Mouse (Mus musculus) cerebellum, postnatal 14 days (tissue): ENCODE measurements at regions not wholly inside any gene's neighbourhood (a gene's known extent, or its start where the extent isn't known, plus 50 kb on each side); places are given as distances from the start of the nearest gene placed in this dataset.

Source experiments
- DNase-seq, 2 experiments: peaks; one replicate each; pipeline ENCODE4 v3.0.0; 2021; ENCODE audit warnings: mixed read lengths in 2 of 2

DNA sequence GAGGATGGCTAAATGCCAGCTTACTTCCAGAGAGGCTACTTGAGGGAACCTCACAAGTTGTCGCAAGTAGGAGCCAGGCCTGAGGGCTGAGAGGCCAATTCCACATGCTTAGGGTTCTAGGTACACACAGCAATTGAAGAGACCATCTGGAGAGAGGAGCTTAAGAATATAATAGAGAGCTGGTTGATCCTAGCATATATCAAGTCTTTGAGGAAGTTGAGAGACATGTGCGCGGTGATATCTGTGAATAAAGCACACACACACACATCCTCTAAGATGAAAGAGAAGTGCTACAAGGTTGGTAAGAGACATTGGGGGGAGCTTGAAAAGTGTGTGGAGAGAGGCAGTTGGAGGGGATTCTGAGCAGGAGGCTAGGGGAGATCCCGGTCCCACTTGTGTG, 189.5 kb downstream of the Zfp462 start:
- no peak for DNase-seq

DNA sequence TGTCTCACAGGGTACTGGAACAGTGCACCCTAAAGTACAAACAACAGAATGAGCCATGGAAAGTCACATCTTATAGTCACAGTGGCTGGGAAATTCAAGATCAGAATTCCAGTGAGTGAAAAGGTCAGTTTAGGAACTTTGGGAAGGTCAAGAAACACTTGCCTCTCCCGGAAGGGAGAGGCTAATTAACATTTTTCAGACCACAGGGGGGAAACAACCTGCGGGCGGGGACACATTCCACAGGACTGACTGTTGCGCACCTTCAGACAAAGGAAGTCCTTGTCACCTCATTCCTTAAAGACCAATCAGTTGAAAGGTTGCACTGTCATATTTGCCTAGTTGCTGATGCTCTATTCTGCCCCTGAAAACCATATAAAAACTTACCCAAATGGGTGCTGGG, 189.9 kb downstream of the Zfp462 start:
- no peak for DNase-seq

DNA sequence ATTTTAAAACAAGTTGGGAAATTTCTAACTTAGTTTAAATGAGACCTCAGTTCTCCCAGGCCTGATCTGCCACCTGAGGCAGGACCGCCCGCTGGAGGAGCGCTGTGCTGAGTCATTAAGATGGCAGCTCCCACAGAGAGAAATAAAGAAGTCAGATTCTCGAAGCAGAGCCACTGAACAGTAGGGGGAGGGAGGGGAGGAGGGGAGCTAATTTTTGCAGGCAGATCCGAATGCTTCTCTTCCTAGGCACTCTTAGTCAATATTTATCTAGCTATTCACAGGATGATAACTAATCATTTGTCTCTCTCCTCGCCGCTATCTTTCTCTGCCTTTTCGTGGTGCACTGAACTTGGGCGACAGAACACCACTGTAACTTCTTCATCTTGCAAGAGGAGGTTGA, 191.4 kb downstream of the Zfp462 start:
- DNase-seq, result no peak

DNA sequence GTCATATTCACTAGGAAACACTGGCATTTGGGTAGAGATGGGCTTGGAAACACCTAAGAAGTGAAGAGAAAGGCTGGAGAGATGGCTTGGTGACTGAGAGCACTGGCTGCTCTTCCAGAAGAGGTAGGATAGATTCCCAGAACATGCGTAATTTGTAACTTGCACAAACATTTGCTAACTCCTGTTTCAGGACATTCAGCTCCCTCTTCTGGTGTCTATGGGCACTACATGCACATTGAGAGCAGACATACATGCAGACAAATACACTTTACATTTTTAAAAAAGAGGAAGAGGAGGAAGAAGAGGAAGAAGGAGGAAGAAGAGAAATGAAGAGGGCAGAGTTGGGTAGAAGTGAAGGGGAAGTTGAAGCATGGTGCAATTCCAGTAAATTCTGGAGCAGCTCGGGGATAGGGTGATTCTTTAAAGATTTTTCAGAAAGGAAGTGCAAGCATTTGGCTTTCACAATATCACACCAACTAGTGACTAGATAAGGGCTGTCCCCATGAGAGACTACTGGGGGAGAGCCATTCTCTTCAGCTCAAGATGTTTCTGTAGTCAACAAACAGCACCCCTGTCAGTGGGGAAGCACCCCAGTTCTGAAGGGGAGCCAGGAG, 193.0 kb downstream of the Zfp462 start:
- DNase-seq, result no peak

DNA sequence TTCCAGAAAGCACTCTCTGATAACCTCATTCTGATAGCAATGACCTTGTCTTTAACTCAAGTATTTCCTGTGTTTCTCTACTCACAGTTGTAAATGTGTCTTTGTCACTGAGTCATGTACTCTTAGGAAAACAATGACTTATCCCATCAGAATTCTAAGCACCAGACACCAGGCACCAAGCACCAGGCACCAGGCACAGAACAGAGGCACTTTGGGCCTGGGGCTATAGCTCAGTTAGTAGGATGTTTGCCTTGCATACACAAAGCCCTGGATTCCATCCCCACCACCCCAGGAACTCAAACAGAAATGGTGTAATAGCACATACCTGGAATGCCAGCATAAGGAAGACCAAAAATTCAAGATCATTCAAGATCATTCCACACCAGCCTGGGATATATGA, 196.5 kb downstream of the Zfp462 start:
- no peak for DNase-seq

DNA sequence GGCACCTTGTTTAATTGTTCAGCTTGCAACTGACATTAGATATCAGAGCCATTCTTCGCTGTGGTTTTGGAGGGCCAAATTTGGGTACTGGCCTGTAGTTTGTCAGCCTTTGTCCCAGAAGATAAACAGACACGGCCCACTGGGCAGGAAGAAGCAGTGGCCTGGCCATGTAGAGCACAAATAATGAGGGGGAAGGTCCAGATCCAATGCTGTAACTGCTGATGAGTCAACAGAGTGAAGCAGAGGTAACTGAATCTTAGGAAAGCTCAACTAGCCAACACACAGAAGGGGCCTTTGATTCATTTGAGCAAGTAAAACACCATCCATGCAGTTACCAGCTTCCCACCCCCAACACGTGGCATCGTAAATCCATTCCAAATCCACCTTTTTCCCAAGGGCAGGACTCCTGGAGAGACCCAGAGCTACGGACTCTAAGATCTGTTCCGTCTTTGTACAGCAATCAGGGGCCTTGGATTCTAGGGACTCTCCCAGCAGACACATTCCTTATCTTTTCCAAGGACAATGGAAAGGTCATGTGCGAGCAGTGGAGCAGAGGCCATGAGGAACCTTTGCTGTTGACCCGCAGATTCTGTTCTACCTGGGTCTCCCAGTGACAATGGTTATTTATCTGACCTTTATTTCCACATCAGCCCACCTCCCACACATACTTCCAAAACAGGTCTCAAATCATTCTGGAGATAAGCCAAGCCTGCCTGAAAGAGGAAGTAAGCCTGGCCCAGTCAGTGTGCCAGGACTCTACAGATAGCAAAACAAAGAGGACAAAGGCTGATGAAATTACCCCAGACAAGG, 197.3 kb downstream of the Zfp462 start:
- no peak for DNase-seq

DNA sequence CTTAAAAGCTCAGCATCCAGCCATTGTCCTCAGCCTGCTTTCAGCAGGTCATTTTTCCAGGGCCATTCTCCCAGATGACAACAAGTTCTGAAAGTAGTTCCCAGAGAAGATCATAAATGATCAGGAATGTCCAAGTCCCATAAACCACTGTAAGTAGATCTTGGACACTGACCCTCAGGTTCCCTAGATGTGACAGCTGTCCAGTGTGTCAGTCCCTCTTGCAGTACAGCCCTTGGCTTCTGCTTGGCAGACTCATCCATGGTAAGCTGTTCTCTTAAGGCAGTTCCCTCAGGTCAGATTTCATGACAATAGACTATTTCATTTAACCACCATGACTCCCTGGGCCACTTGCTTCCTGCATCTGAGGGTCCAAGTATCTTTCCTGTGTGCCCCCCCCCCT, 198.6 kb downstream of the Zfp462 start:
- no peak for DNase-seq

DNA sequence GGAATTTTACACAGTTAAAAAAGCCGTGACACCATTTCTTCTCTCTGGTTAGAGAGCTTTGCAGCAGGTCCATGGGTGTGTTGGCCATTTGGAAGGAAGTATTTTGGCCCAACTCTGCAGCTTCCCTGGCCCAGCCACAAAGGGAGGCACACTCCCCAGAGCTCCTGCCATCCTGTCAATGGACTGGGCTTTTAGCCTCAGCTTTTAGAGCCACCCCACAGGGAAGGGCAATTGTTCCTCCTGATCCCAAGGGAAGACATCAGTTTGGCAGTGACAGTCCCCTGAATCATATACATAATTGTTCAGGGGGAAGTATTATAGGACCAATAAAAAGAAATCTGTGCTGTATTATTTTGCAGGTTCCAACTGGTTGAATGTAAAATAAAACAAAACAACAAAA, 200.1 kb downstream of the Zfp462 start:
- DNase-seq, result peak in 1 of 2 experiments; percentile 27

DNA sequence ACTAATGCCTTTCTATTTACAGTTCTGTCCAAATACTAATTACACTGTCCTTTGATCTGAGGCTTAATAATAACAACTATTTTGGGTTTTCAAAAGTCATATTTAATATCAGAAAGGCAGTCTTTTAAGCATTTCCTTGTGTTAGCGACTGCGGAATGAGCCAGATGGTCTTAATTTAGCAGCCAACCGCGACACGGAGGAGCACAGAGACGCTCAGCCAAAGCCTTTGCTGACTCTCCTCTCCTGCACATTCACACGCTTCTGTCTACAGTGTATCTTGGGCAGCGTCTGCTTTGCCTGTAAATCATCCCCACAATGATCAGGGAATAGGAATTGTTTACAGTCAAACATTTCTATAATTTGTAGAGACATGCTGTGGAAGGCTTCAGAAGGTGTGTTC, 201.1 kb downstream of the Zfp462 start:
- peak; percentile 45 to 69 for DNase-seq

DNA sequence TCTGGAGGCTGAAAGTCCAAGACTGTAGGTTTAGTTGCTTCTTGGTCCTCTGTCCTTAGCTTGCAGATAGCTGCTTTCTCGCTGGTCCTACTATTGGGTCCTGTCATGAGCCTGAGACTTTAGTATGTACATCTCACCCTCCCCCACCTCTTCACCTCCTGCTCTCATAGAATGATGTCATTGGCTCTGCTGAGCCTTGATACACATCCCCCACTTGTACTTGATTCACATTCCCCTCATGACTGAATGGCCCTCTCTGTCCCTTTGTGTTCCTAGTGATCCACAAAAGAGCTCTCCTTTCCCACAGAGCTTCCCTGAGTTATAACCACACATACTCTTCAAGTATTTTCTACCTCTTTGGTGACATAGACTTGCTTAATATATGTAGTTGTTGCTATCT, 201.5 kb upstream of the Rad23b start:
- DNase-seq, result no peak

DNA sequence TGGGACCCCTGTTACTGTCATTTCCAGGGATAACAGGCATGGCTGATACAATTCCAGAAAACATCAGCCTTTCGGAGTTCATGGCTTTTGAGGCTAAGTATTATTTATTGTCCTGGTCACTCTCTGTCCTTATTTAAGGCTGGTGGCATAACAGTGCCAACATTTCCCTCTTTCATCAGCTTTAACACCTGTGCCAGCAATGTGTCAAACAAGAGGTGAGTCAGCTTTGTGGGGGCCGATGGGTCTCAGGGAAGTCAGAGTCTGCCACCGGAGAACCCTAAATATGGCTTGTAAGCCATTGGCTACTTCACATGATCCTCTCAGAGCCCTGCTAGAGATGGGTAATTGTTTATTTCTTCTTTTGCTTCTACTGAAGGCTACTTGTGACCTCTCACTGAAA, 195.3 kb upstream of the Rad23b start:
- no peak for DNase-seq

DNA sequence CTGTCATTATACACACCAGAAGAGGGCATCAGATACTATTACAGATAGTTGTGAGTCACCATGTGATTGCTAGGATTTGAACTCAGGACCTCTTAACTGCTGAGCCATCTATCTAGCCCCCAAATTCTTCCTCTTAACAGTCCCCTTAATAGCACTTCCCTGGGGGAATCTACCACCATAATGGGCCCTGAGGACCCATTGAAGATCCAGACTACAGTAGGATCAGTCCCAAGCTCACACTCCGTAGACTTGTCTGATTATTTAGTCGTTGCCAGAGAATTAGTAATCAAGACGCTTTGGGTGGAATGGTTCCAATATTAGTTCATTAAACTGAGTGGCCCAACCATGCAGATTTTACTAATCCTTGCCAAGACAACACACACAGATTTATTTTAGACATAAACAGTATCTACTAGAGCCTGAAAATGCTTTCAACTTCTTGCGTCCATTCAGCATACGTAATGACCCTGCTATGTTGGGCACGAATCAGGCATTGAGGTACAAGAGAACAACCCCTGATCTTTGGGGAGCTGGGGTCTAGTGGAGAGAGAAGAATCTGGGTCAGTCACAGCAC, 191.6 kb upstream of the Rad23b start:
- no peak for DNase-seq

DNA sequence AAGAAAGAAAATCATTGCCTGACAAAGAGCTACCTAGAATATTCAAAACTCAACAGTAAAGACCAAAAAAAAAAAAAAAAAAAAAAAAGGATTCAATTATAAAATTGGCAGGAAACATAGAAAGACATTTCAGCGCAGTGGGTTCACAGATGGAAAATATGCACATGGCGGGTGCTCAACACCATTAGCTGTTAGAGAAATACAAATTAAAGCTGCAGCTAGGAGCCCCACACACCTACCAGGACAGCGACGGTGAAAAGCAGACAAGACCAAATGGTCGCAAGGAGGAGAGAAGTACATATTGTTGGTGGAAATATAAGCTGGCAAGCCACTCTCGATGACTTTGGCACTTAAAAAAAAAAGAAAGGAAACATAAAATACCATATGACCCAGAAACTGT, 183.6 kb upstream of the Rad23b start:
- DNase-seq, result no peak

DNA sequence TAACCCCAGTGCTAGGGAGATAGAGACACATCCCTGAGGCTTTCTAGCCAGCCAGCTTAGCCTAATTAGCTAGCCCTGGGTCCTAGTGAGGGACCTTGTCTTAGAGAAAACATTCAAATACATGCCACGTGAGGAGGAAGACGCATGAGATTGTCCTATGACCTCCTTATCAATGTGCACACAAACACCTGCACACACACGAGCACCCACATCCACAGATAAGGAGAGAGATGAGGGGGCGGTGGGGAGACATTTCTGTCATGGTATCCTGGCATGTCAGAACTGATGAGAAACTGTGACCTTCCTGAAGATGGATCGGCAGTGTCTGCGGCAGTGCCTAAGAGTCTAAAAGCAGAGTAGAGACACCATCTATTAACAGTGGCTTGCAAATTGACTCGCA, 180.8 kb upstream of the Rad23b start:
- no peak for DNase-seq

DNA sequence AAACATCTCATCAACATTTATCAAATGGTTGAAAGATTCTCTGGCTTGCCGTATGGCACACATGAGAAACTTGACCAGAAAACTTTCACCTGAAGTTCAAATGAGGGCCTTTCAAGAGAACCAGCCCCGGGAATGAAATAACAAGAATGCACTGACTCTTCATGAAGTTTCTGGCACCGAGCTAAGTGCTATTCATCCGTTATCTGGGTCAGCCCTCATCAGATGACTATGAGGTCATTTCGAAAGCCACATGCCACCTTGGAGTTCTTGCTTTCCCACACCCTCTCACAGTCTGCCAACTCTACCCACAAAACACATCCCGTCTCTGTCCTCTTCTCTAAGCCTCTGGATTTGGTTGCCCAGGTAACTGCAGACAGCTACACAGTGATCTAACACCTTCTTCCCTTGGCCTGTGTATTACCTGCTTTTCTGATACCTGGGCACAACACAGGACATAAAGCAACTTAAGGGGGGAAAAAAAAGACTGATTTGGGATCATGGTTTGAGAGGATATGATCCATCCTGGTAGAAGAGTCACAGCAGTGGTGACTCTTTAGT, 177.4 kb upstream of the Rad23b start:
- DNase-seq, result peak in 1 of 2 experiments; percentile 23

DNA sequence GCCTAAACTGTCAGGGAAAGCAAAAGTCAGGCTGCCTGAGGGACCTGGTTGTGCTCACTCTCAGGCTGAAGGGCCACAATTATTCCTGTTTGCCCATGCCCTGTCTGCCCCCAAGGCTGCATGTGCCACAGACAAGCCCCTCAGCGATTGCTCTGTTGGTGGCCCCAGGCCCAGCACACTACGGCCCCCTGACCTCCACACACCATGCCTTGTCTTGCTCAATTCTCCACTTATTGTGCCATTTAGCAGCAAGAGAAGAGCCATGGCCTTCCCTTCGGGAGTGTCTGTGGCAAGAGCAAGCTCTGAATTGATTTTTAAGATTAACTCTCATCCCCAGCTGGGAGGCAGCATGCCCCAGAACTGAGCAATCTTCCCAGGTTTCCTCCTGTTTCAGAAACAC, 173.8 kb upstream of the Rad23b start:
- DNase-seq, result no peak

DNA sequence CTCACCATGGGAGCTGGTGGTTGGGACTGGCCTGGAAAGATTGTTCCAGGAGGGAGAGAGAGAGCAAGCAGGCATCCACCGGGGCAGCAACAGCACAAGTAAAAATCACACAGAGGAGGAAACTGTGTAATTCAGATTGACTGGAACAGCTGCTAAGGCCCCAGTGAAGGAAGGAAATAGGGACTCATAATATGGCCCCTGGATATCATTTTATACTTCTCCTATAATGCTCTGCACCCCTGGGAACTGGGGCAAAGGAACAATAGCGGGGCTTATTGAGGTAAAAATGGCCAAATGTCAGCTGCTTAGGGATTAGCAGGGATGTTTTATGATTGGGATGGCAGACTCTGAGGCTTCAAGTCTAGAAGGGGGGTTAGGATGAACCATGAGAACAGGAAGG, 170.4 kb upstream of the Rad23b start:
- DNase-seq, result no peak

DNA sequence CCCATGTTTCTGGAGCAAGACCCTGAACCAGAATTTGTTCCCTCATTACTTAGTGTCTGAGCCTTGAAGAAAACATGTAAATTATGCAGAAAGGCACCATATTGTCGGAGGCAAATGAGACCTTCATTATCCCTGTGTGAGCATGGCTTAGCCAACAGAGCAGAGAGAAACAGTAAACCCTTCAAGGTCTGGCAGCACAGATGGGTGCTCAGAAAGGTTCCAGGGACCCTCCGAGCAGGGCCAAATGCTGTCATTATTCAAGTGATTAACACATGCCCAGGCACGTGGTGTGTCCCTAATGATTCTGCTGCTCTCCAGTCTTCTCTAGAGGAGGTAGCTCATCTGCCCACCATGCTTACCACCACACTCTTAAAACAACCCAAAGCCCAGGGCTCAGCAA, 166.3 kb upstream of the Rad23b start:
- DNase-seq, result peak; percentile 35 to 56

DNA sequence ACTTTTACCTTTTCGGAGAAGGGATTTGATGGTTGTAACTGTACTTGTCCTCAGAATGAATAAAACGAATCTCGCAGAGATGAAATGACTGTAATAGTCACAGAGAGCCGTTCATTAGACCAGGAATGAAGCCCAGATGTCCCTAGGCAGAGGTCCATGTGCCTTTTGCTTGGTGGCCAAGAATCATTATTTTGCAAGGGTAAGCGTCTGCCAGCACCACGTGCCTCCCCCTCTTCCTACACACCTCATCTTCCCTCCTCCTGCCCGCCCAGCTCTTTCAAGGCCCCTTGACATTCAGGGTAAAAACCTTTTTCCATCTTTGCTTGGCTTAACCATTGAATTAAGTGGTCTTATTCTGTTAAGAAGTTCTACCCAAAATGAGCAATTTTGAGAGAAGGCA, 161.1 kb upstream of the Rad23b start:
- DNase-seq, result peak; percentile 35 to 52

DNA sequence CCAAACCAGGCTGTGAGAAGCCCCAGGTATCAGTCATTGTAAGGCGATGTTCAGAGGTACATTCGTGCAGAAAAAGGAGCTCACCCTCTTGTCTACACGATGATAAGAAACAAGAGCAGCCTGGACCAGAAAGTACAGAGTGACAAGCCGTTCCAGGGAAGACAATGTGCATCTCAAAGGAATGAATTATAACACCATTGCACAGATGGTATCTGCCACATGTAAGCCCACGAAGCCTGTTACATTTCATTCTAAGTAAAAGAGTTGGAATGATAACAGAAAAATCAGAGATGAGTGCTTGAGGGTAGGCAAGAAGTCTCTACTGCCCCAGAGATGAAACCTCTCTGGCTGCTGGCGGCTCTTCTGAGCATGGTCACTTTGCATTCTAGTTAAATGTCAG, 159.3 kb upstream of the Rad23b start:
- no peak for DNase-seq

DNA sequence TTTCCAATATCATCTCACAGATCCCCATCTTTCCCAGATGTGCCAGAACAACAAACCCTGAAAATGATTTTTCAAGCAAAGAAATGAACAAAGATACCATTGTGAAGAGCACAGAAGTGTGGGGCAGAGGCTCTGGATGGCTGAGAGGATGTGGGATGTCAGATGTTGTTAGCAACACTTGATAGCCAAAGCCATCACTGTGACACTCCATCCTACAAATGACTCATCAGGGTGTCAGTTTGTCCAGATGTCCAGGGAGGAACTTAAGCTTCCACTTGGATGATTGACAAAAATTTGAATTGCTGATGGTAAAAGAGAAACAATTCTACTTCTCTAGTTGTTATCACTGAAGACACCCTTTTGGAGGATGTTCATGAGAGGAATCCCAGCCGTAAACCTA, 155.8 kb upstream of the Rad23b start:
- DNase-seq, result no peak

DNA sequence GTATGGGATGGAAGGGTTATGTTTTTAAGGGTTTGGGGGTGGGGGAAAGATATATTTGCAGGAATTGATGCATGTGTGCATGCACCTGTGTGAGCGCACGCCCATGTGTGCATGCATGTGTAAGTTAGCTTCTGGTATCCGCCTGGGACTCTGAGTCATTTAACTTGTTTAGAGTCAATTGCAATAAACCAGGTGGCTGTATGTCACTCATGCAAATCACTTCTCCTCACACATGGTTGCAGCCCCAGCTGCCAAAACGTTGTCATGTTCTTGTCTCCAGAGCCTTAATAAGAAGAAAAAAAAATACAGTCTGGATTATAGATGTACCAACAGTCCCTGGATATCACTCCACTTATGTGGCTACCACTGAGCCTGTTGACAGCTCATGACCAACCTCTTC, 155.3 kb upstream of the Rad23b start:
- no peak for DNase-seq

DNA sequence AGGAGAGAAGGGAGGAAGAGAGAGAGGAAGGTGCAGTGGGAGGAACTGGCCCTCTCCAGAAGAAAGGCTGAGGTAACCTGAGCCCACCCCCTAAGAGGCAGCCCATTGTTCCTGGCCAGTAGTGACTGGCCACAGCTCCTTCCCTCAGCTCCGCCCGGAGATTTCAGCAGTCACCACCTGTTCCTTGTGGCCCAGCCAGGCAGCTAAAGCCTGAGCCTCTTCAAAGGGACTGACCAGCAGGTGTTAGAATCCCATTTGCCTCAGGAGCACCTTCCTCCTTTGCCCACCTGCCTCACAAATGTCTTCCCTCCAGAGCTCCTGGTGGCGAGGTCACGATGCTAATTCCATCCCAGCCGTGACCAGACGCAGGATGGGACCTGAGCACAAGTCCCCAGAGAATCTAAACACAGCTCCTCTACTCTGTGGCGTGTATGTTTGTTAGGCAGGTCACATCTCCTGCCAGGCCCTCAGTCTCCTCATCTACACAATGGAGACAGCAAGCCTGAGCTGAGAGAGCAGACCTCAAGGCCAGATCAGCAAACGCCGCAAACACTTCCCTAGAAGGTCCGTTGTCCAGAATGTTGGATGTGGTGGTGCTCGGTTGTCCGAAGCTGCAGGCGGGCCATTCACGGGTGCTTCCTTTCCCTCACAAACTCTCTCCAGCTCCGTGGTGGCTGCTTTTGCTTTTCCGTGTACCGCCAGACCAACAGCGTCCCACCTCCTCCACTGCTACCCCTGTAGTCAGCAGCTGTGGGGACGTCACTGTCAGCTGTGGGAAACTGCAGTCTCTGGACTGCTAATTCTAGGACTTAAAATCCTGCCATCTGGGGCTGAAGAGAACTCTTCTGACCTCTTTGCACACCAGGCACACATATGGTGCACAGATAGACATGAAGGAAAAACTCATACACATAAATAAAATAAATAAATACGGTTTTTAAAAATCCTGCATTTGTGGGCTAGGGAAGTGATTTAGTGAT, 145.8 kb upstream of the Rad23b start:
- DNase-seq, result no peak
